Mouse (Mus musculus) activated CD4-positive, CD25-positive, alpha-beta regulatory T cell (primary cell): ENCODE measurements around the gene Dtd1. TPM values are rescaled to one million over a fixed set of nuclear protein-coding genes. Genes with fewer than 3 reads are reported as not detected.

Experiments
- polyA plus RNA-seq, 2 experiments: library from polyadenylated mRNA; unstranded; fragments of 100-300 nt; shearing (Covaris generic); gene quantifications; one replicate each; pipeline ENCODE4 v1.2.1; 2017

Dtd1 gene
- 10 to 100 TPM; 52.7 to 57.9 TPM for polyA plus RNA-seq

DNA sequence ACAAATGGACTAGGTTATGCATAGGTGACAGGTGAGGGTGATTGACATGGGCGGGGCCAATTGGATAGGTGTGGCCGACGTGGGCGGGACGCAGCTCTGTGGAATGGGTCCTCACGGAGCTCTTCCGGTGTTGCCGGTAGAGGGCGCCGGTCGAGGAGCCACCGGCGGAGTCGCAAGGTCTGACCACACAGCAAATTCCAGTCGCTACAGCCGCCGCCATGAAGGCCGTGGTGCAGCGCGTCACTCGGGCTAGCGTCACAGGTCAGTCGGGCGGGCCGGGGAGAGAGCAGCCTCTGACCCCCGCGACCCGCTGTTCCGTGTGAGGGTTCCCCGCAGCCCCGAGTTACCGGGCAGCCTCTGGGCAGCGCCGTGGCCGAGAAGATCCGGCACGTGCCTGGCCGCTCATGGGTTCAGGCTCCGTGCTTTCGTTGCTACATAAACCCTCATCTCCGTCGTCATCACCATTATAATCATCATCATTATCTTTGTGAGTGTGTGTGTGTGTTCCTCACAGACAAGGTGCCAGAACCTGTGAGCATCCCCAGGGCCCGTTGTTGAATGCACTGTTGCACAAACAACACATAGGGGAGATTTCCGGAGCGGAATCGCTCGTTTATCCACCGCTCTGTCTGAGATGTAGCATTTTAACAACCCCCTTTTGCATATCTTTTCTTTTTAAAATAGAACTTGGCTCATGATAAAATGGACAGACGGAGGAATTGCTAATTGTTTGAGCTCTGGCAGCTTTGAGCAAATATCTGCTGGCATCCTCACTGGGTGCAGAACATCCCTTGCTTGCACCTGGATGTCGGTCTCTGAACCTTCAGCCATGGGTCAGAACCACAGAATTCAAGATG lies at the start of gene Dtd1:
Gene Dtd1, plus strand, starts transcription at position 67 of the 857 bp plus-strand sequence.

DNA sequence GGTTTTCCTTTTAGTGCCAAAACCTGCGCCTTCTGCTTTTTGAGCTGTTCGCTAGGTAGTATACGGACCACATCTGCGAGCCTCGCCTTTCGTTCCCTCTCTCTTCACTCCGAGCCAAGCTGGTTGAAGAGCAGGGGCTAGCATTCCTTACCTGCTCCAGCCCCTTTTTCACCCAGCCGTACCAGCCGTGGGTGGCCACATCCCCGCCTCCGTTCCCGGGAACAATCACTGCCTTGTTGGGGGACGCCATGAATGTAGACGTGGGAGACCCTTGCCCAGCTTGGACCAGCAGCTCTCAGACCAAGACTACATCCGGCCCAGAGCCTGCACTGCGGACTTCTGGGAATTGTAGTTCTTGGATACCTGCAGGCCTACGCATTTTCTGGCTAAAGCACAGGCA lies 49.2 kb upstream of the Dtd1 start, which contains the start of gene Rbbp9:
Gene Rbbp9, minus strand, starts transcription at position 341 of the 400 bp plus-strand sequence.

DNA sequence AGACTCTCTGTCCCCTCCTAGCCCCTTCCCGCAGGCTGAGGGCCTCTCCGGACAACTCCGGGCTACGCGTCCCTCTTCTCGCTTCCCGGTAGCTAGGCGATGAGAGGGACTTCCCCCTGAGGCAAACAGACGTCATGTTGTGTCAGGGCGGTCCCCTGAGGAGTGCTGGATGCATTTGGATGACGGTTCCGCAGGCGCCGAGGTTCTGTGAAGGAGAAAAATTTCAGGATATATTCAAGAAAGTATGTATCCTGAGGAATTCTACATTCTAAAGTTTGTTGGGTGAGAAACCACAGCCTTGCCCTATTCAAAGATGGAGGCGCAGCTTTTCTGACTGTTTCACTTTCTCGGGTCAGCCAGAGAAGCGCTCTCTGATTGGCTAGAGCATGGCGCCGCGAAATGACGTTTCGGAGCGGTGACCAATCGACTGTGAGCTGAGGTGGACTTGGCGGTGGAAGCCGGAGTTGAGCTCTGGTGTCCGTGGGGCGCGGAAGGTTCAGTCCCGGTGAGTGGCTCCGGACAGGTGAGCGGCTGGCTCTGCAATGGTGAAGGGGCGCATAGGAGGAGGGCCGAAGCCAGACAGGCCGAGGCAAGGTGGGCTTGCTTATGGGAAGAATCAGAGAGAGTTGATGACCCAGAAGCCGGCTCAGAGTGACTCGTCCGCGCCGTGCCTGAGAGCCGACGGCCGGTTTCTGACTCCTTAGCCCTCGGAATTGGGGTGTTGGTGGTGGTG lies 43.7 kb upstream of the Dtd1 start, which contains the start of gene Sec23b:
Gene Sec23b, plus strand, starts transcription at position 410 of the 733 bp plus-strand sequence.

DNA sequence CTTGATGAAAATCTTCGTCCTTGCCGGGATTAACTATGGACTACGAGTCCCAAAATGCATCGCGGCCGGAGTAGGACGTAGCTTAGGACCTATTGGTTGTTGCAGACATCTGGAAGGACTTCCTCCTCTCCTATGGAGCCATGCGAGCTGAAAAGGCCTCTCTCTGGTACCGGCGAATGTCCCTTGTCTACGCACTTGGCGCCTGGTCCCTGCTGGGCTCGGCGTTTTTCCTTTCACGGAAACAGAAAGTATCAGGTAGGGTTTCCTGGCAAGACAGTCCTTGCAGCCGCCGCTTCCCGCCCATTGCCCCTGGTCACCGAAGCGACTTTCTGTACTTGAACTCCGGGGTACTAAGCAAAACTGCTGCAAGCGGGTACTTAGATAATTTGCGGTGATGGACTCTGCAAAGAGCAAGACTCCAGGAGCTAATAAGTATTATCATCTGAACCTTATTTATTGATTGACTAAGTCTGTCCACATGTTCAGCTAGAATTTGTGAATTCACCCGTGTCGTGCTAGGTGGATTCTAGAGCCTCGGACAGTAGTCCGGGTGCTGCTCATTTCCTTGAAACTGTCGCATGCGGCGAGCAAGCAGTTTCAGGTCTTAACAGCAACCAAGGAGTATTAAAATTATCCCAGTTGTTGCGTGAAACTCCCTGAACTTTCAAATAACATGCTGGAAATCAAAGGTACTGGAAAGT lies 5.6 kb upstream of the Dtd1 start, which contains the start of gene Smim26:
Gene Smim26, plus strand, starts transcription at position 104 of the 701 bp plus-strand sequence.

Other genes with a start within 250 kb of the Dtd1 start
- gene Kat14, start 230.9 kb upstream of the Dtd1 start, polyA plus RNA-seq = 10 to 100 TPM; 23.4 to 24.7 TPM
- gene Pet117, start 230.9 kb upstream of the Dtd1 start, polyA plus RNA-seq = 1 to 10 TPM; 2.4 to 5.4 TPM
- under 1 TPM; 0.36 to 0.43 TPM for gene Dzank1, start 72.5 kb upstream of the Dtd1 start, polyA plus RNA-seq
- 10 to 100 TPM; 24.7 to 27.9 TPM for gene Polr3f, start 72.2 kb upstream of the Dtd1 start, polyA plus RNA-seq
- gene Rbbp9, start 49.0 kb upstream of the Dtd1 start, polyA plus RNA-seq = 10 to 100 TPM in 1 of 2 experiments, 1 to 10 TPM in 1; 8.4 to 10.3 TPM
- gene Sec23b, start 43.7 kb upstream of the Dtd1 start, polyA plus RNA-seq = 10 to 100 TPM; 69.0 to 92.1 TPM
- gene Smim26, start 5.8 kb upstream of the Dtd1 start, polyA plus RNA-seq = 10 to 100 TPM; 20.3 to 34.8 TPM
- not detected for gene Scp2d1, start 223.8 kb downstream of the Dtd1 start, polyA plus RNA-seq